Mouse (Mus musculus) embryo, embryonic 10.5 days (tissue): ENCODE data around the gene Gpt2.

Experiments used
- DNase-seq: peaks from one replicate; pipeline ENCODE4 v3.0.0-alpha.2; 2015; ENCODE audit warnings: low spot score

Gpt2 gene

DNA sequence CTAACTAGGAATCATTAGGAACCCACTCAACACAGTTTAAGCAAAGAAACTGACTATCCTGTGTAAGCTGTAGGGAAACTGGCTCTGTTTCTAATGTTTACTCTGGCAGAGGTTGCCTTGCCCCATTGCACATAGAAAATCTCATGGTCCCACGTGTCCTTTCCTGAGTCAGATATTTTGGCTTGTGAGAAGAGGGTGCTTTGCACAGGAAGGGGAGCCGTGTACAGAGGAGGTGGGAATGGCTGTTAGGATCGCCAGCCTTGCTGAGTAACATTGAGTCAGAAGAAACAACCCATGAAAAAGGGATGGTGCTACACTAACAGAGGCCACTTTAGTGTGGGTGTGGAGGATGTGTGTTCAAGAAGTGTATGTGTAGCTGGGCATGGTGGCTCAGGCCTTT lies 36.6 kb downstream of the Gpt2 start:
- no peak for DNase-seq

DNA sequence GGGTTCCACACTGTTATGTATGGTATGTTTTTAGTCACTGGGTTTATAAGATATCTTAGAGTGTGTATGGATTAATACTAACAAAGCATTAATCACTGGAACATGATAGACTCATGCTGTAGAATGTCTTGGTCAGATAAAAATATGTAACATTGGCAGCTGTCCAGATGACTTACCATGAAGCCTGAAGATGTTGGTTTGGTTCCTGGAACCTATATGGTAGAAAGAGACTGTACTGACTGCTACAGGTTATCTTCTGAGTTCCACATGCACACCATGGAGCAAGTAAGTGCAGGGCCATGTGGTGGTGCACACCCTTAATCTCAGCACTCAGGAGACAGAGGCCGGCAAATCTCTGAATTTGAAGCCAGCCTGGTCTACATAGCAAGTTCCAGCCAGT lies 38.3 kb downstream of the Gpt2 start:
- DNase-seq: no peak

DNA sequence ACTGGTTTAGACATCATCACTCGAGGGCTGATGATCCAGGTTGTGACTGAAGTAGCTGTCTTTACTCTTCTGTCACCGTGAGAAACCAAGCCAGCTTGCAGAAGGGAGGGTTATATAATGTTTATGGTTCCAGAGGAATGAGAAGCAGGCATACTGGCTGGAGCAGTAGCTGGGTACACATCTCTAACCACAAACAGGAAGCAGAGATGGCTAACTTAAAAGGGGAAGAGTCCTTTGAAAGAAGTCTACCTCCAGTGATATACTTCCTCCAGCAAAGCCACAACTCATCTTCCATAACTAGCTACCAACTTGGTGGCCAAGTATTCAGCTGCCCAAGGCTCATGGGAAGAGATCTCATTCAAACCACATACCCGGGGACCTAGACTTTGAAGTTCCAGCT lies 39.1 kb downstream of the Gpt2 start:
- no peak for DNase-seq

DNA sequence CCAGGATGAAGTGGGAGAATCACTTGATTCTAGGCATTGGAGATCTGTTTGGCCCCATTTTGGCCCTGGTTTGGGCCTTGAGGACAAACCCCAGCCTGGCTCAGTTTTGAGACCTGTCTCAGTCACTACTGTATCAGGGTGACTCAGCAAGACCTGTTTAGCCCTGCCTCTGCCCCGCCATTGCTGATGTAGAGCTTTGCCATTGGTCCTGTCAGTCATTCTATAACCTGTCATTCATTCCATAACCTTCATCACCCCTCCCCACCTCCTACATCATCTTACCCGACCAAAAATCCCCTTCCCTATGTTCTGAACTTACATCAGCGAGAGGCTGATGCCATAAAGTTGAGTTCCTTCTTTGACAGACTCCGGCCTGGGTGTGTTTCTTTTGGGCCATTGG lies 40.5 kb downstream of the Gpt2 start:
- no peak for DNase-seq

DNA sequence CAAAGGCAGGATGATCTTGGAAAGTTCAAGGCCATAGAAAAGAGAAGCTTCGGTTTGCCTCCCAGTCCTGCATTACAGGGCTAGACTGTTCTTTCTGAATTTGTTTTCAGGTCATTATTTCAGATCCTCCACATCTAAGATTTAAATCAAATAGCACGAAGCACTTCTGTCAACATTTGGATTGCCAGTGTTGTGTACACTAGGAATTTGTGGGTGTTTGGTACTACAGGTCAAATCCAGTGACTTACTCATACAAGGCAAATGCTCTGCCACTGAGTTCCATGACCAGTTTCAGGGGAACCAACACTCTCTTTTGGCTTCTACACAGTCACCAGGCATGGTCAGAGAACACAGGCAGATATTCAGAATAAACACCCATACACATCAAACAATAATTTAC lies 41.1 kb downstream of the Gpt2 start:
- DNase-seq: no peak

DNA sequence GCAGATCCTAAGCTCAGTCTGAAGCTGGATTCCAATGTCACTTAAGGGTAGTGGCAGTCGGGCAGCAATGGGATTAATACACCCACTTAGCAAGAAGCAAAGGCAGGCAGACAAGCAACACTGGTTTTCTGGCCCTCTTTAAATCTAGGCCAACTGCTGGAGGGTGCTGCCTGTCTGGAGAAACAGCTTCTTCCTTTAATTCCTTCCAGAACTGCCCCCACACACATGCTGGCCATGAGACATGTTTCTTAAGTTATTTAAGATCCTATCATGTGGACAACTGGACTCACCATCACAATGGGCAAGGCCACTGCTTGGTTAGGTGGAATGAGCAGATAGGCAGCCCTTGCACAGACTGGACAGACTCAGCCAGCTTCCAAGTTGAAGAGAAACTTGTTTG lies 41.8 kb downstream of the Gpt2 start:
- DNase-seq: no peak

DNA sequence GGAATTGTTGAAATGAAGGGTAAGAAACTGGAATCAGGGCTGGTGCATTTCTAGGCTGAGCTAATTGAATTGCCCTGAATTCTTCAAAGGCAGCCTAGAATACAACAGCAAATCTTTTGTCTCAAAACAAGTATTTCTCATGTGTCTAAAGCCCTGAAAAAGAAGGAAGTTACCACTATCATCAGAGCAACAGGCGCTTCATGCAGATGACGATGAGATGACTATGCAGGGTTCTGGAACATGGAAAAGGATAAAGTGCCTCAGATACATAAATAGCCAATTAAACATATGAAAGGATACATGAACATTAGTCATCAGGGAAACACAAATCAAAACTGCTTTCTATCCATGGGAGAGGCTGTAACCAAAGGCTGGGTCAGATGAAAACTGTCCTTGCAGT lies 44.0 kb downstream of the Gpt2 start:
- DNase-seq: no peak

DNA sequence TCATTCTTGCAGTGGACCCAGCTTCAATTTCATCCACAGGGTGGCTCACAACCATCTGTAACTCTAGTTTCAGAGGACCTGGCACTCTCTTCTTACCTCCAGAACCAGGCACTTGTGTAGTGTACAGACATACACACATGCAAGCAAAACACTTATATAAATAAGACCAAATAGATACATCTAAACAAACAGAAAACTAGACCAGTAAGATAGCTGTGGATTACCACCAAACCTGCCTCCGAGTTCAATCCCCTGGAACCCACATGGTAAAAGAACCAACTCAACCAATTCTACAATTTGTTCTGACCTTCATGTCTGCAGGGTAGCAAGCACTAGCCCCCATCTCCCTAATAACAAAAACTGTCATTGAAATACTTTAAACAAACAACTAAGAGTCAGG lies 59.6 kb downstream of the Gpt2 start:
- no peak for DNase-seq

DNA sequence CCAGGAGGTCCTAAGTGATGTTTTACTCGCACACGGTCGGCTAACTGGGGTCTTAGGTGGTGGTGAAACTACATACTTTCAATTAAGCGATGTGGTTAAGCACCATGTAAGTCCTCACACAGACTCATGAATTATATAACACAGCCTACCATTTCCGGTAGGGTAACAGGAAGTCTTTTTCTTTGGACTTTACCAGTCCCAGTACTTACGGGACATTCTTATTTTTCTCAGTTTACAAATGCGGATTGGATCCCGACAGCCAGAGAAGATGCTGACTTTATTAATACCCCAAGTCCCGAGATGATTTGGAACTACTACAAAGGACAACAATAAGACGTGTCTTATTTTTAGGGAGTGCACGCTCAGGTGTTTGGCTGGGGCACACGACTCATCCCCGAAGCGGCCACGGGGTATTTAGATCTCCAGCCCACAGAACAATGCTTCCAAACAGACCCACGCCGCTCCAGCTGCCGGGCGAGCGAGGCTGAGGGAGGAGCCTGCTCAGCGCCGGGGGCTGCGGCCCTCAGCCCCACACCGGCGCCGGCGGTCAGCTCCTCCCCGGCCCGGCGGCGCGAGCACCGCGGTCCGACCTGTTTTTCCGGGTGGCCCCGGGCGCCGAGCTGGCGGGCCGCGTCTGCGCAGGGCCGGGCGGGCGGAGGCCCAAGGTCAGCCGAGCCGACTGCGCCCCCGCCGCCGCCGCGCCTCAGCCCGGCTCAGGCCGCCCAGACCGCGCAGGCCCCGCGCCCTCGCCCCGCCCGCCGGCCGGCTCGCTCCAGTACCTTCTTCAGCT lies 62.2 kb downstream of the Gpt2 start:
- DNase-seq: peak; percentile 58

DNA sequence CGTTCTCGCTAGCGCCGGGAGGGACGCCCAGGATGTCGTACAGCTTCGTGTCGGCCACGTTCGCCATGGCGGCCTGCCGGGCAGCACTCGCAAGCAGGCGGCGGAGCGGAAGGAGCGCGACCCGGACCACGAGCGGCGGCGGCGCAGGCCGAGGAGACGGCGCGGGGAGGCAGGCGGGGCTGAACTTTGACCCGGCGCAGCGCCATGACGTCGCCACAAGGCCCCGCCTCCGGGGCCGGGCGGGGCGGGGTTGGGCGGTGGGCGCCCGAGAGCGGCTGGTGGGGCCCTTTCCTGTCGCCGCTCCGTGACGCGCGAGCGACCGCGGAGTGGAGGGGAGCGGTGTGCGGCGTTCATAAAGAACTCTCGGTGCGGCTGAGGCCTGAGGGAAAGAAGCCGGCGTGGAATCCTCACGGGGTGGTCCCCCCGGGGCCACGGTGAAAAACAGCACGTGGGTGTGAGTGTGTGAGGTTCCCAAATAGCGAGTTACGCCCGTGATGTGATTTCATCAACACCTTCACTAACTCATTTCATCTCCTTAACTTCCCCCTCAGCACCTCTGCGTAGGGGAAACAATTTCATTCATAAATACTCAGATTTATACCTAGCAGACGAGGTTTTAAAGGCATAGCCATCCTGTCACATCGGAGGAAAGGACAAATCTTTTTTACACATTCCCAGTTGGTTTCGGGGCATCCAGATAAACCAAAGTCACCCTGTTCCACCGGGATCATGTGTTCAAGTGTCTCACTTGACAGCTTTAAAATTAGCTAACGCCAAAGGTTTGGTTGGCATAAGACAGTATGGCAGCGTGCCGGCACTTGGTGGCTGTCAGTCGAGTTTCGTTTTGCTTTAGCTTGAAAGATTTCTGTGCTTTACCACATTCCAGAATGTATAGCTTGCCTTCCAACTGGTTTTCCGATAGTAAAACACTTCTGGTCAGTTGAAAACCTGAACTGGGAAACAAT lies 63.1 kb downstream of the Gpt2 start, which contains the start of gene Dnaja2:
Gene Dnaja2, minus strand, starts transcription at position 164 of the 965 bp plus-strand sequence.
- peak; percentile 91 for DNase-seq

DNA sequence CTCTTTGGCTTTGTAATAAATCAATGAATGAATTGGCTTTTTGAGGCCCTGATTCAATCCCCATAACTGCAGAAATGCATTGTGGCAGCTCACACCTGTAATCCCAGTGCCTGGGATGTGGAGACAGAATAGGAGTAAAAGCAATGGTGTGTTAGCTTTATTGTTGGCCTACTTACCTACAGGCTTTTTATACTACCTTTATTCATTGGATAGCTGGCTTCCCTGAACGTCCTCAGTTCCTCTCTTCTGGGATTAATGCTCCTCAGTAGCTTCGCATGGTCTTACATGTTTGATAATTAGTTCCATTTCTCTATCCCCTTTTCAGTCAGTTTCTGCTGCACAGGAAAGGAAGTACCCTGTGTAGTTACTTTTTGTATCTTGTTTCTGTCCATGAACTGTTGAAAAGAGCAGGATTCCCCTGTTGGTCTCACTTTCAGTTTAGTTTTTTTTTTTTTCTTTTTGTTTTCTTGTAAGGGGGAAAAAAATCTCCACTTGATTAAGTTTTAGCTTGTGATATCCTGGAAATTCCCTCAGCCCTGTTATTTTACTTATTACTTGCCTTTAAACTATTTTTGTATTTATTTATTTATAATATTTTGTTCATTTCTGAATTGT lies 64.7 kb downstream of the Gpt2 start:
- no peak for DNase-seq

DNA sequence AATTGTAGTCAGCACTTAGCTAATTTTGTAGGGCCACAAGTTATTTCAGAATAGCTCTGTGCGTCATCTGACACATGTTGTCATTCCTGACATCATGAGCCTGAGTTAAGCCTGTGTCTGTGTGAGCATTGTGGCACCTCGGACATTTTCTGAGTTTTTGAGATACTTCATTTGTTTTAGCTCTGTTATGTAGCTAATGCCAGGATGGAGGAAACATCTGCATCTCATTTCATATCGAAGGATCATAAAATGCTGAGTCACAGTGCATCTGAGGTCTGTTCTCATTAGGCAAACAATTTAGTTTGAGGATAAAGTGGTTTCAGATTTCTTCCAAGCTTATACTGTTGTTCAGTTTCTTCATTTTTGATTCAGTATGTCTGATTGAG lies 65.2 kb downstream of the Gpt2 start:
- no peak for DNase-seq

DNA sequence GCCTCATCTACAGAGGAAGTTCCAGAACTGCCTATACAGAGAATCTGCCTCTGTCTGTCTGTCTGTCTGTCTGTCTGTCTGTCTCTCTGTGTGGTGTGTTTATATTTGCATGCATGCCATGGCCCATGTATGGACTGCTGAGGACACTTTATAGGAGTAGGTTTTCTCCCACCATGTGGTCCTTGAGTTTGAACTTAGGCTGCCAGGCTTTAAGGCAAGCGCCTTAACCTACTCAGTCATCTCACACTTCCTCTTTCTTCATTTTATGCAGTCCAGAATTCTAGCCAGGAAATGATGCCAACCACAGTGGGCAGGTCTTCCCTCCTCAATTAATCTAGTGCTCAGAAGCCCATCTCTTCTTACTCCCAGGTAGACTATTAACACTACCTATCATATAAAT lies 66.8 kb downstream of the Gpt2 start:
- DNase-seq: no peak

DNA sequence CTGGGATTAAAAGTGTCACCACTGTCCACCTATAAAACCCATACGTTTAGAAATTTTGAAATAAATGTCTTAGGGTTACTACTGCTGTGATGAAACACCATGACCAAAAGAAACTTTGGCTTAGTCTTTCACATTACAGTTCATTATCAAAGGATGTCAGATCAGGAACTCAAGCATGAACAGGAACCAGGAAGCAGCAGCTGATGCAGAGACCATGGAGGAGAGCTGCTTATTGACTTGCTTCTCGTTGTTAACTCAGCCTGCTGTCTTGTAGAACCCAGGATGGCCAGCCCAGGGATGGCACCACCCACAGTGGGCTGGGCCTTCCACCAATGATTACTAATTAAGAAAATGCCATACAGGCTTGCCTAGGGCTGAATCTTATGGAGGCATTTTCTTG lies 67.6 kb downstream of the Gpt2 start:
- no peak for DNase-seq

DNA sequence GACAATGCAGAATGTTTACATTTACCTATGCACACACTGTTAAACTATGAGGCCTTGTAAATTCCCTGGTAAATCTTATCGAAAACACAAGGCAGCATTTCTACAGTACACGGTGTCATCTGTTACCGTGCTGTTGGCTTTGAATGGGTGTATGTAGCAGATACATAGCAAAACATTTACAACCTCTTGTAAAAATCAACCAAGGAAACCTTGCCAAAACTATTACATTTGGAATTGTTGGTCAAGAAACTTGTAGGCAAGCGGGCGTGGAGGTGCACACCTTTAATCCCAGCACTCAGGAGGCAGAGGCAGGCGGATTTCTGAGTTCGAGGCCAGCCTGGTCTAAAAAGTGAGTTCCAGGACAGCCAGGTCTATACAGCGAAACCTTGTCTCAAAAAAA lies 71.0 kb downstream of the Gpt2 start:
- DNase-seq: no peak

DNA sequence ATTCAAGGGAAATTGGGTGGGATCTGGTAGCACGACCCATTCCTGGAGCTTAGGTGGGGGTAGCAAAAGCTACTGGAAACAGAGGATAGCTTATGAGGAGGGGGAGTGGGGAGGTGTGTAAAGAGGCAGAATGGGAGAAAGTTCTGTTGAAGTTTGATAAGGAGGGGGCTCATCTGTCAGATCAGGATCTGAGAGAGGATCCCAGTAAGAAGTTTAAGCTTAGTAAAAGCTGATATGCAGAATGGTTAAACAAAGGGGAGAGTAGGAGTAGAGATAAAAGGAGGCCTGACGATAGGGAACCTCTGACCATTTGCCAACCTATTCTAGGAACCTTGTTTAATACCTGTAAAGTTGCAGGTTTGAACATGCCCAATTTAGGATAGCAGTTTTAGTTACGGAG lies 72.8 kb downstream of the Gpt2 start:
- no peak for DNase-seq

DNA sequence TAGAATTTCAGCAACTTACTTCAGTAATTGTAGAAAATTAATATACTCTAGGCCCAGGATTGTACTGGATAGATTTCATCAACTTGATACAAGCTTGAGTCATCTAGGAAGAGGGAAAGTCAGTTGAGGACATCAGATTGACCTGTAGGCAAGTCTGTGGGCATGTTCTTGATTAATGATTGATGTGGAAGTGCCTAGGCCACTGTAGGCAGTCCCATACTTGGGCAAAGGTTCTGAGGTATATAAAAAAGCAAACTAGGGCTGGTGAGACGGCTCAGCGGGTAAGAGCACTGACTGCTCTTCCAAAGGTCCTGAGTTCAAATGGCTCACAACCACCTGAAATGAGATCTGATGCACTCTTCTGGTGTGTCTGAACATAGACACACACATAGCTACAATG lies 75.4 kb downstream of the Gpt2 start:
- DNase-seq: no peak

DNA sequence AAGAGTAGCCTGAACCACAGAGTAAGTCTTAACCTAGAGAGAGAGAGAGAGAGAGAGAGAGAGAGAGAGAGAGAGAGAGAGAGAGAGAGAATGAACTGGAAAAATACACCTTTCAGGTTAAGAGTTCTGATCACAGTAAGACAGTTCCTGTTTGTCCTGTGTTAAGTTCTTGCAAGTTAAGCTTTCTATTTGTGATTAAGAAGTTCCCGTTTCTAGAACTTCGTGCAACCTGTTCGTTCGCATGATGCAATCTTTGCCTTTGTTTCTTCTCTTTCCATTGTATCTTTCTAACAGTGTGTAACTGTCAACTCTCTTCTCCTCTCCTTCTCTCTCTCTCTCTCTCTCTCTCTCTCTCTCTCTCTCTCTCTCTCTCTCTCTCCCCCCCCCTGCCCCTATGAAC lies 78.1 kb downstream of the Gpt2 start:
- no peak for DNase-seq

DNA sequence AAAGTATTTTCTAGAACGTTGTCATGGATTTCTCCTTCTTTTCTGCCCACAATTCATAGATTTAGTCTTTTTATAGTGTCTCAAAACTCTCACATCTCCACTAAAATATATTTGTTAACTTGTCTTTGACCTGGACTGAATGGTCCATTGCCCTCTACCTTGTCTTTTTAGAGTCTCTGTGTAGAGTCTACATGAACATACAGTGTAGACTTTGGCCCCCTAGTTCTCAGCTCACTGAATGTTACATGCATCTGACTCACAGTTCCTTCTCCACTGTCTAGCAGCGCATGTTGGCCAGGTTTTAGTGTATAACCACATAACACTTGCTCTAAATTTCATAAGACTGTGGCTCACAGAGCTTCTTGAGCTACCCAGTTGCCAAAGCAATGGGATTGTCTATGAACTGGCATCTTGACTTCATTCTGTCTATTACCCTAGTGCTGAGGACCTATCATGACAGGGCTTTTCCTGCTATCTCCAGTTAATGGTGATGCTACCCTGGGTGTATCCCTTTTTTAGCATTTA lies 81.7 kb downstream of the Gpt2 start:
- no peak for DNase-seq
